Mouse (Mus musculus) thymus, postnatal 10 days (tissue): ENCODE results near the gene Sgms1.

Source experiments
- DNase-seq, 2 experiments: peaks; one replicate each; pipeline ENCODE4 v3.0.0; 2021; ENCODE audit warnings: low spot score in 2 of 2

Sgms1 gene

DNA sequence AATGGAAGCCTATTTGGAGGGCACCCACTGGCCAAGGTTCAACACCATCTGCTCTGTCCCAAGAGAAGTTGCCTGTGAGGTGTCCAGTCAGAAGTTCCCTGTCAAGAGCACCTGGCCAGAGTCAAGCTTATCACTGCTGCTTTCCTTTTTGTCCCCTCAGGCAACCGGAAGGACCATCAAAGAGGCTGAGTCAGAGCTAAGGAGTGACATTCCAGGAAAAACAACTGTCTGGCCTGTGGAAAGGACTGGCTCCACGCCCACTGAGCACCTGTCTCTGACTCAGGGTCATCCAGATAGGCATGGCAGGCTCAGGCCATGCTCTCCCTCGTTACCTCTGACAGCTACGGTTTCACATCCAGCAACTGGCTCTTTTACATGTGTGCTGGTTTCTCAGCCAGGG, 147.4 kb downstream of the Sgms1 start:
- no peak for DNase-seq

DNA sequence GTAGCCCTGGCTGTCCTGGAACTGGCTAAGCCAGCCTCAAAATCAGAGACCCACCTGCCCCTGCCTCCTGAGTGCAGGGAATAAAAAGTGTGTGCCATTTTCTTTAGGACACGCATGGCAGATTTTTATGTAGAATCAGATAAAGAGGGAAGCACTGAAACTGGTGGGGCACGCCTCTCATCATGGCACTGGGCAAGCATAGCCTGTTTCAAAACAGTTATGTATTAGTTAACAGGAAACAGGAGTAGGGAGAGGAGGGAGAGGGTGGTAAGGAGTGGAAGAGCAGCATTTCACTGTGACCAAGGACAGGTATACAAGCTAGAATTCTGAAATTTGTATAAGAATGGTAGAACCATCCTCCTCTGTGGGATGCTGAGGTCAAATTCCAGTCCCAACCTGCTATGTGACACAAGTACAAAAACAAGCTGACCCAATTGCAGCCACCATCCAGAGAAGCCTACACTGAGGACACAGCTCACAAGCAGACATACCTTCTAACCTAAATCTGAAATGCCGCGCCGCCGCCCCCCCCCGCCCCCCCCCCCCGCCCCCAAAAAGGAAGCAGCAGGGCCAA, 149.0 kb downstream of the Sgms1 start:
- no peak for DNase-seq

DNA sequence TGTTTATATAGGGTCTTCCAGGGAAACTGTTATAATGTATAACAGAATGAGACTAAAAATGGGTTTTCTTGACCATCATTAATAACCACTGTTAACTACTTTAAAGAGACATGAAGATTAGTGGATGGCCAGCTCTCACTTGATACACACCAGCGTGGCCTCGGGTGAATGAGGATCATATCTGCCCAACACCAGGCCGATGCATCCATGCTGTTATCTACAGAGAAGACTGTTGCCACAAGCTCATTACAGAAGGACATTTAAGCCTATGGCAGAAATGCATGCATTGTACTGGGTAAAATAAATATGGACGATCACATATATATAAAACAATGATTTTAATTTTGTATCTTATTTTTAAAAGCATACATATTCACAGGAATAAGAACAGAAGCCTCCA, 149.6 kb downstream of the Sgms1 start:
- DNase-seq: no peak

DNA sequence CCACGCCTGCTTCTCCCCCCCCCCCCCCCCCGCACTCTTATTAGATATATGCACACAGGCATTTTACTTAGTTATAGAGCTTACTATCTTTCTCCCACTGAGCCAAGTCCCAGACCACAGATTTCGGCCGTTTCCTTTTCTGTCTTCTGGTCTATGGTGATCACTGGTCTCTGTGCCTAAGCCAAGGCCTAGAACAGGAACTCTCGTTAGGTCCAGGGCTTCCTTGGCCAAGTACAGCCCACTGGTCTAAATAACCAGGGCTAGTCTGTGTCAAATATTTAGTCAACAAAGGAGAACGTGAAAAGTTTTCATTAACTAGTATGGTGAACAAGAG, 150.1 kb downstream of the Sgms1 start:
- no peak for DNase-seq

DNA sequence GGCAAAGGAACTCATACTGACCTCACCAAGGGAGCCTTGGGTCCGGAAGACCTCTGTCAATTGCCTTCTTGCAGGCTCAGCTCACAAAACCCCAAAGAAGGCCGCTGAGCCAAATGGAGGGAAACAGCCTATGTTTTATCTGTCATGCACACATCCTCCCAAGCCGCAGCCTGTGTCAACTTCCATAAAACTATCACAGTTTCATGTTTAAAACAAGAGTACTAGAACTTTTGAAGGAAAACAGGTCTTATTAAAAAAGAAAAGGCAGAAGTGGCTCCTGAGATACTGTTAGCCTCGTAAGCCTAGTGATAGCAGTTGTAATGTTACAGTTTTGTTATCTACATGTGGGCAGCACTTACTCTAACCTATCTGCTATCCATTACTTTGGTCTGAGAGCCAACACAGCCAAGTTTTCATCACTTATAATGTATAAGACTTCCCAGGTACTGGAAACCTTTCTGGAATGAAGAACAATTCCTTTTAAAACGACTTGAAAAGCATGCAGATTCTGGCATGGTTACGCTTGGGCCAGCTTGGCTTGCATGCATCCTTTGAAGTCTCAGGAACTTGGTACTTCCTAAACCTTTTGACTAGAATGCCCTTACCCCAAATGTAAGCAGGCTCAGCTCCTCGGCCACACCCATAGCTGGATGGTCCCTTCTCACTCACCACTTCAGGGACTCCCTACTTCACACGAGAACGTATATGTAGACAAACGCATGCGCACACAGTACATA, 150.6 kb downstream of the Sgms1 start:
- DNase-seq: no peak

DNA sequence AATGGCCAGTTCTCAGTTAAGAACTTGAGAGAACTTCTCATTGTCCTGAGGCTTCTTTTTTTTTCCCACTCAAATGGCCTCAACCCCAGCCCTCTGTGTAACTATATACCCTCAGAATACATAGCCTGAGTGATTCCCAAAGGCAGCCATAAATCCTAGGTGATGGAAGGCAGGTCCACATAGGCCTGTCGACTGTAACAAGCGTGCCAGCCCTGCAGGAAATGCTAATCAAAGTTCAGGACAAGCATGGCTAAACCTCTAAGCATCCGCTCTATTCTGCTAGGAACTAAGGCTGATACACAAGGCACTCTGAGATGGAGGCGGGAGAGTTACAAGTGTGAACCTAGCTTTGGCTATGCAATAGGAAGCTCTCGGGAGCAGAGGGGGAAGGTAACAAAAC, 151.8 kb downstream of the Sgms1 start:
- no peak for DNase-seq

DNA sequence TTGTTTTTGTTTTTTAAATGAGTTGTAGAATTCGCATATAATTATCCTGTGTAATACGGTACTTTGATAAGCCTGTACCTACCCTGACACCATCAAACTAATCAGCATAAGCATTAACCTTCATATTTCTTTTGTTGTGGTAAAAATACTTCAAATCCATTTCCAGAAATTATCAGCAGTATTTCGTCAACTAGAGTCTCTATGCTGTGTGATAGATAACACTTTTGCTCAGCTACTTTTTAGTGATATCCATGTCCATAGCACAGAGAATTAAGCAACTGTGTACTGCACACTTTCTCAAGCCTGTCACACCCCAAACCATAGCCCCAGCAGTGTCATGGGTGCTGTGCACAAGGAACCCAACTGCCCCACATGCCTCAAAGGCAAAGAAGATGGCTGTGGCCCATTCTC, 152.3 kb downstream of the Sgms1 start:
- DNase-seq: no peak

DNA sequence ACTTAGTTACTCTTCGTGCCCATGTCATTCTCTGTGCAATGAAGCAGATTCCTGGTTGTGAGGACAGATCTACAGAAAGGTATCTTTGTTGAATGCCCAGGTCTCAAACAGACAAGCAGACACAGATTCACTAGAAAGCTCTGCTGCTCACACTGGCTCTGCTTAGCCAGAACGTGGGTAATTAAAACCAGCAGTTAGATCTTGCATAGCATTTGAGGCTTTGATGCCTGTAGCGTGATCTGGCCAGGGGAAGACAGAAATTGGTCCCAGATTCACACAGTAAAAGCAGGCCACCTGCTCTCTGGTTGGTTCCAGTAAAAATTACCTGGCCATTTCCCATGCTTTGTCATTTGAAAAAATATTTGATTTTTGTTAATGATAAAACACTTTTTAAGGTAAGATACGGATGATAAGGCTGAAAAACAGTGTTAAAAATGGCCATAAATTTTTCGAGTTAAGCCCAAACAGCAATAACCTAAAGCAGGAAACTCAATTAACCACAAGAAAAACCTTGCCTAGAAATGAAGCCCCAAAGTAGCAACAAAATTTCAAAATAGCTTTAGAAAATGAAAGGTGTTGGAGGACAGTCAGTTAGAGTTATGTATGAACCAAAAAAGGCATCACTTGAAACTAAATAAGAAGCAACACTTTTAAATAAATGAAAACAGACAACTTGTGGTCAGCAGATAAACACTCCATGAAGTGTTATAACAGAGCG, 154.6 kb downstream of the Sgms1 start:
- no peak for DNase-seq

DNA sequence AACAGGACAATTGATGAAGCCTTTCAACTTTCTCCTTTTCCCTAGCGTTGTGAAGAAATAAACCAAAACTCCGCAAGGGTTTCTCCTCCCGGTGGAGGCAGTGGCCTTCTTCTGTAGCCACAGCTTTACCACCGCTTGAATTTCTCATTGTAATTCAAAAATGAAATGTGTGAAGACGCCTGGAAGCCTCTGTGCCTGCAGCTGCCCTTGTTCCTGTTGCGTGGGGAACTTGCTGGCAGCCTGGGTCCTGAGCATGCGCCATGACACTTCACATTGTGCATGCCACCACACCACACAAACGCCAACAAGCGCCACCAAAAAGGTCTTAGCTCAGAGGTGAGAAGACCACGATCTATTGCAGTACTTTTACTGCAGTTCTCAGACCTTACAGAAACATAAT, 158.2 kb downstream of the Sgms1 start:
- DNase-seq: no peak

DNA sequence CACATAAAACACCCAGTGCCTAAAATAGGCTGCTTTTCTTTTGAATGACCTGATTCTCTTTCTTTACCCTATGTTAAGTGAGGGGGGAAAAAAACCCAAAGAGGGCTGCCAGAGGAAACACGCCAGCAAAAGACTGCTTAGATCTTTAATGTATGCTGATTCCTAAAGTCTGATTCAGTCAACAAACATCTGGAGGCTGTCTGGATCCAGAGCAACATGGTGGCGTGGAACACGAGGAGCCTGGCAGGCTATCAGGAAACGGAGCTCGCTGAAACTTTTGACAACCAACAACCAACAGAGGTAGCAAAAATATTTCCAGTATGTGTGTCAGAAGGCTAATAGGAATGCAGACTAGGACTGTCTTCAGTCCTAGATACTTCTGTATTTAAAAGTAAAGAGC, 158.7 kb downstream of the Sgms1 start:
- DNase-seq: no peak

DNA sequence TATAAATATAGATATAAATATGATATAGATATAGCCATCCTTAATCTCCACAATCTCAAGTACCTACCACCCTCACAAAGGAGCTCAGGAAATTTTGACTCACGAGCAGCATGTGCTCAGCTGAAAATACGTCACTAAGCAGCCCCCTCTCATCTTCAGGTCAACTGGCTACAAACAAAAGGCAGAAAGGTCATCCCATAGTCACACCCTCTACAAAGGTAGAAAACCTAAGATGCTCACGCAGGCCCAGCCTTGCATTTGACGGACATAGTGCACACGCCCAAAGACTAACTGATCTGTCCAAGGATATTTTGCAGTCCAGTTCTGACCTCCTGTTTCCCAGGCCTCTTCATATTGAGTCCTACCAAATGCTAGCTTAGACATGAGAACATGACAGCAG, 159.2 kb downstream of the Sgms1 start:
- no peak for DNase-seq

DNA sequence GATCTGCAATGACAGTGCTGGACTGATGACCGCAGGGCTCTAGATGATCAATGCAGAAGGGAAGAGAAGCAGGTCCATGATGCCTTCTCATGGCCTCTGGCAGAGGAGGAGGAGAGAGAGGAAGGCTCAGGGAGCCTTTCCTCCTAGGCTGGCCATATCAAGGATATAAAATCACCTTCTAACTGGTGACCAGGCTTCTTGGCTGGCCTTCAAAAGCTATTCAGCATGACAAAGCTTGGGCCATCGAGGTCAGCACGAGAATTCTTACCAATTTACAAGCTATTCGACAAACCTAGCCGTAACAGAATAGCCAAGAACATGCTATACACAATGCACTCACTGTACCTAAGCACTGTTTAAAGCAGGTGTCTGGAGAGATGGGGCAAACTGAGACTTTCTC, 159.7 kb downstream of the Sgms1 start:
- no peak for DNase-seq

DNA sequence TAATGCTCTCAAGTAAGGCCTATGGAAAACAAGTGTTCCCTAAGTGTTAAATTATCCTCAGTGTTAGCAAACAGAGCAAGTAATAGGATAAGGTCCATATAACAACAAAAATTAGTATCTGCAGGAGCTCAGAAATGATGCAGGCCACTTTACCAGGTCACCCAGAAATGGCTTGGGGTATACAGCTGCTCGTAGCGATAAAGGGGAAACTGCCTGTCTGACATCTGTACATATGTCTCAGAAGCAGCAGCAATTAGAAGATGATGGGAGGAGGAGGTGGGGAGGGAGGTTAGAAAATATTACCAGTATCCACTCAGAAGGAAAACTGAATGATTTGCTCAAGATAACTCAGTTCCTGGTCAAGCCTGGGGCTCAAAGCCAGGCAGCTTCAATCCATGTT, 162.3 kb downstream of the Sgms1 start:
- DNase-seq: no peak

DNA sequence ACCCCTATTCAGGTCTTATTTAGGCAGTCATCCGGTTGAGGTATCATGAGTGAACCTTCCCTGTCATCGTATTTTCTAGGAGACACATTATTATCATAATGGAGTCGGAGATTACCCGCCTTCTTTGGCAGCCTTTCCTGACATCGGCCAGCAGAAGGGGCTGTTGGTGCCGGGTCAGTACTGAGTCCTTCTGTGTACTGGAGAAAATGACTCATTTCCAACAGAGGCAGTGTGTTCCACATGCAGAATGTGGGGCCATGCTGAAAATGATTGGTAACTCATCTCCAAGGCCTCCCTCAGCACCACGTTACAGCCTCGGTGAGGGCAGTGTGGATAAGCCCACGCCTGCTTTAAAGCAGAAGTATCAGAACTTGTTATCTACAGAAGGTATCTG, 164.4 kb downstream of the Sgms1 start:
- DNase-seq: no peak

DNA sequence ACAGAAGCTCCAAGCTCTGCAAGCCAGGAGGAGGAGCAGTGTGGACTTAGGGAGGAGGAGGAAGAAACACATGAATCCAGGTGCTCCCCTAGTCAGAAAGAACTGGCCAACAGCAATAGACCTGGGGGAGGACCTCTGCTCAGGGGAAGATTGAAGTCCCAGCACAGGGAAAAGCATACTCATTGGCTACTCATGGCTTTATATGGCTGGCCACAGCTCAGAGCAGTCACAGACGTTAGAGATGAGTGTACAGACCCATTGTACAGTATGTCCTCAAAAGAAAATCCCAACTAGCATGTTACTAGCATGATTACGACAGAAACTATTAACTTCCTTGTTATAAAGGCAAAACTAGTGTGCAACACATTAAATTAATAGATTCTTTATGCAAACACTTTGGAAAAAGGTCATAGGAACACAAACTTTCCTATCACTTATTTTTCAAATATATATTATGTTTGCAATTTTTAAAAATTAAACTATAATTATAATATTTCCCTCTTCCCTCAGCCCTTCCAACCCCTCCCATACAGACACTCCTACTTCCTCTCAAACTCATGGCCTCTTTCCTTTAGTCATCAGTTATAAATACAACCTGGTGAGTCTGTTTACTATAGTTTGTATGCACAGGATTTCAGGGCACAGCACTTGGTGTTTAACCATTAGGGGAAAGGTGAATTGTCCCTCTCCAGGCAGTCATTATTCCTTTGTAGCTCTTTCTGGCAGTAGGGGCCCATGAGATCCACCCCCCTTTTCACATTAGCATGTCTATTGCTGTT, 165.0 kb downstream of the Sgms1 start:
- no peak for DNase-seq

DNA sequence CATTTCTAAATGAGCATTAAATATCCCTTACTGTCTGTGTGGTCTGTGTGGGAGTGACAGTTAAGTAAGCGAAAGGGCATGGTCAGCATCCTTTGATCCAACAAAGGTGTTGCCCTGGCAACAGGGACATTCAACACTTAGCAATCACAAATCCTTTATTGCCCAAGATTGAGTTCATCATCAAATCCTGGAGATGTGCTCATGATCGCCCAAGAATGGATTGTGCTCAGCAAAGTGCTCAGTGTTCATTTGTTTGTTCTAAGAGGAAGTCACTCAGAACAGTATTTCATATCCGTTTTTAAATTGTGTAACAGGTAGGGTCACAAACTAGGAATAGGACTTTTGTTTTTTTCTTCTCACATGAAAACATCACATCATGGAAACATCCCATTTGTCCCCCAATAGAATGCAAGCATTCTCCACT, 165.8 kb downstream of the Sgms1 start:
- no peak for DNase-seq

DNA sequence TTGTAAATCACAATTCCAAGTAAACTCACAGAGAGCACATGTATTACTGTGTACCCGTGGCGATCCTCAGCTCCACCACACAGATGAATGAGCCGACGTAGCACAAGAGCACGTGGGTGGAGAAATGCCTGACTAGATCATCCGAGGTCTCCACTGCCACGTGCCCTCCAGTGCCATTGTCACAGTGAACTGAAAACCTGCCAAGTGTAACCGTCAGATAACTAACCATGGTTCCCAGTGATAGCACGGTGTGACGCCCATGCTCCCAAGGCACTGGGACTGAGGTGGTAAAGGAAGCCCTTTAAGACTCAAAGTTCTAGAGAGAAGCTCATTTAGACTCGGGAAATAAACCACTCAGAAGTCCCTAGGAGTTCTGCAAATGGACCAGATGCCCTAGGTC, 167.4 kb downstream of the Sgms1 start:
- DNase-seq: no peak

DNA sequence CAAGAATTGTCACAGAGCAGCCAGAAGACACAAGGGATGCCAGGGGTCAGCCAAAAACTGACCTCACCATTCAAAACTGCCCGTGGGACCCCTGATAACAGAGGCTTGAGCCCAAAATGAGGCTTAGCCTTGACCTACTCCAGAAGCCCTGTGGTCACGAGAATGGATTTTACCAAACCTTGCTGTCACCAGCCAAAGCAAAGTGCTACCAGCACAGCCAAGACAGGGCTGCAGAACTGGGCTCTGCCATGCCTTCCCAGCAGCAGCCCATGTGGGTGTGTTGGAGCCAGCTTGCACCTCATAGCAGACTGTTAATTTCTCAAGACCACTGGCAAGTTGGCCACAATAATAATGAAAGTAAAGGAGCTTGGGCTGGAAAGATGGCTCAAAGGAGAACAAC, 168.5 kb downstream of the Sgms1 start:
- no peak for DNase-seq

DNA sequence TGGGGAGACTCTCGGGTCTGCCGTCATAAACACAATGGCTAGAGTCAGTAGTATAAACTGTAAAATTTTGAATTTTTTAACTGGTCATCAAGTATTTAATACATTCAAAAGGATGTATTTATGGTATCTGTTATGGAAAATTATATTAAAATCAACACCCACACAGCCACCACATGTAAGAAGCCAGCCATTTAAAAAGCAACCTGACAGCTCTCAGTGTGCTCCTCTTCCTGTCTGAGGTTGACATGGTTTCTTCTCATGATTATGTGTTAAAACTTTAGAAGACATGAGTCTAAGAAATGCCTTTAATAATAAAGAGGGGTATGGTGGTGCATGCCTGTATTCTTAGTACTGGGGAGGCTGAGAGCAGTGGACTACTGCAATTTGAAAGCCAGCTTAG, 172.8 kb downstream of the Sgms1 start:
- DNase-seq: no peak

DNA sequence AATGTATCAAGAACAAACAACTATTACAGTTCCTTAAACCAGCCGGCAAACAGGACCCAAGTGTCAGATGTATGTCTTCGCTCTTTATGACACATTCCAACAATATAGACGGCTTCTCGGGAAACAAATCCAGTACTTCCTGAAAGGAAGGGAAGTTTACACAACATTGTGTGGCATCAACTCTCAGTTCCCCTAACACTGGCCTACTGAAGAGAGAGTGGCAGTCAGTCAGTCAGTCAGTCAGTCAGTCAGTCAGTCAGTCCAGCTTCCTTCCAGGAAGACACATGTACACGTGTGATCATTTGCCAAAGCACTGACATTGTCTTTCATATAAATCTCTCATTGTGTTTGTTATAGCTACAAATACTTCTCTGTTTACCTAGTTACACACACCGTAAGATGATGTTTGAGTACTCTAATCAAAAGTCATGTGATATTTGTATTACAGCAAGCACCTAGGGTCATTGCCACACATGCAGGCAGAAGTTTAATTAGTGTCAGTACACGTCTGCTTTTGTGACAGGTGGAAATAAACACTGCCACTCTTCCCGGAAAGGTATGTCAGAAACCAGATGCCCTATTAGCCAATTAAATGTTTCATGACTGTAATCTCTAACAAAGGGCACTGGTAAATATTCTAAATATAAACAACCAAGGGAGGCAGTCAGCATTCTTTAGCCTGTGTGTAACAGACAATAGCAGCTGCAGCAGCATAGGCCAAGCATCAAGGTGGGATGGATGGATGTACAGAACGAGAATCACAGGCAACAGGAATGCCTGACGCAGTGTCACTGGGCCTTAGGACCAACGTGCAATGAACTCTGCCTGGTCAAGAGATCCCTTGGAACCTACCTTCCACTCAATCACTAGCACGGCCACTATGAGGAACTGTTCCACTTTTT, 174.4 kb downstream of the Sgms1 start:
- no peak for DNase-seq

DNA sequence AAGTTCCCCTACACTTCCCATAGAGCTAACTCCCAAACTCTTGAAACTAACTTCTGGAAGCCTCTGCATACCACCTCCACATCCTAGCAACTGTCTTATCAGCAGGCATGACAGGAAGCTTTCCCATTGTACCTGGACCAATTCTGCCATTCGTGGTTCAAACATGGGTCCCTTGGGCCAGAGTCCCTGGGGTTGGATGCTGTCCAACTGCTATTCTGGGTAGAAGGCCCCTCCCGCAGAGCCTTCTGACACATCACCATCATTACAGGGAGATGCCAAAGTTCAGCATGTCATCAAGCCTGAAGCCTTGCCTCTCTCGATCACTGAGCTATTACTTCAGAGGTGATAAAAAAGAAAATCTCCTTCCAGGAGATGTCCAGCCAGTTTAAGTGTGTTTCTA, 175.9 kb downstream of the Sgms1 start:
- no peak for DNase-seq

DNA sequence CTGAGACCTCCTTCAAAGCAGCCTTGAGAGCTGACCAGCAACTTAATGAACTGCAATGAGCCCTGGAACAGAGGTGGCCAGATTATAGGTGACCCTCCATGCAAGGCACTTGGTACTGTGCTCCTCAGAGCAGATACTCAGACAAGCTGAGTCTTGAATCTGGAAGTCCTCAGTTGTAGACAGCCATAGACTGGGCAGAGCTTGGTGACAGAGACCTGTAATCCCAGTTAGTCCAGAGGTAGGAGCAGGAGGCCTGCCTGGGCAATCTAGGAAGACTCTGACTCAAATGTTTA, 178.3 kb downstream of the Sgms1 start:
- DNase-seq: no peak
